Mouse (Mus musculus) myocyte (in vitro differentiated cells): ENCODE measurements around the gene Slc35f4.

Experiments used
- CEBPB ChIP-seq: IDR thresholded peaks from 2 replicates; pipeline ENCODE4 v1.6.1; 2011; ENCODE audit warnings: mild to moderate bottlenecking, moderate library complexity; ENCODE audit not compliant: poor library complexity, insufficient read depth, severe bottlenecking
- MAX ChIP-seq: IDR thresholded peaks from one replicate; pipeline ENCODE4 v1.6.1; 2011; ENCODE audit warnings: low read depth, mild to moderate bottlenecking, control low read depth
- POLR2A ChIP-seq: IDR thresholded peaks from one replicate; pipeline ENCODE4 v1.6.1; 2011; ENCODE audit warnings: low read depth, mild to moderate bottlenecking, control low read depth, moderate library complexity; ENCODE audit not compliant: insufficient read length
- USF1 ChIP-seq: IDR thresholded peaks from one replicate; pipeline ENCODE4 v1.6.1; 2011; ENCODE audit warnings: low read depth, mild to moderate bottlenecking, control low read depth, moderate library complexity

DNA sequence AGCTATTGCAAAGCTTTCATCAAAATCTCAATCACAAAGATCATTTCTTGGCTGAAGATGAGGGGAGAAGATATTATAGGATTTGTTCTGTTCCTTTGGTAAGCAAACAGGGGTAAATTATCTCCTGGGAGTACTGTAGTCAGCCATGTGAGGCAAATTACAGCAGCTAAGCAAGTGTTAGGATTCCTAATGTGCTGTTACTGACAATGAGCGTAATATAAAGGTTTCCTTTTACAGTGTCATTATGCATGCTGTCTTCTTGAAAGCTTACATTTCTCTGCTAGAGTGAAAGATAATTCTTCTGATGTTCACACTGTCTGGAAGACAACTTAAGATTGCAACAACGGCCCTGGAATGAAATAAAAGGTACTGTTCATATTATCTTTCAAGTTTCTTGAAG, 192.0 kb downstream of the Slc35f4 start:
- no peak for TF ChIP-seq POLR2A
- TF ChIP-seq MAX, result no peak
- no peak for TF ChIP-seq CEBPB
- TF ChIP-seq USF1, result no peak
